In genomic region chr13:42052696-42053541, GRCm38 (mm10) we compare ENCODE assay signal across 8 mouse cellular contexts. TPM values are rescaled to one million over a fixed set of nuclear protein-coding genes. Genes with fewer than 3 reads are reported as not detected.
DNase-seq lines count a peak whose midpoint lies in the region; ATAC-seq and TF ChIP-seq lines count a peak whose summit lies in the region.

No protein-coding gene starts in this region.

- no peaks in the 10 kb centered on the region for H3K9me3 ChIP-seq in hindbrain, postnatal 0 days (ENCODE audit: low read length)

- peak; percentile 67 for ATAC-seq in activated CD4-positive, CD25-positive, alpha-beta regulatory T cell, adult 4 months
- peak; percentile 77 for ATAC-seq in hindbrain, postnatal 0 days
- ATAC-seq in megakaryocyte, adult 5-6 weeks (ENCODE audit: poor library complexity, severe bottlenecking), result 0 out of 2 replicates have a peak, but pooled peaks have one; percentile 8

- peaks cover 9% of the 10 kb centered on the region for H3K36me3 ChIP-seq in hindbrain, postnatal 0 days (ENCODE audit: insufficient read depth, low read length)

- no peak for TF ChIP-seq CTCF in gastrocnemius, adult 2 months (IDR thresholded peaks at IDR 0.05)
- no peak; the same call in 1 of the 2 replicates for TF ChIP-seq CTCF in hindbrain, postnatal 0 days (IDR thresholded peaks at IDR 0.05; ENCODE audit: low read depth)

- H3K4me2 ChIP-seq in hindbrain, postnatal 0 days (ENCODE audit: low read depth, low read length), result peak overlapping the region; percentile 93

- peak overlapping the region; percentile 92 for H3K27ac ChIP-seq in gastrocnemius, adult 2 months
- H3K27ac ChIP-seq in hindbrain, postnatal 0 days, result peak overlapping the region; percentile 96

- H3K27me3 ChIP-seq in hindbrain, postnatal 0 days (ENCODE audit: insufficient read depth, low read length), result no peaks in the 10 kb centered on the region

- whole genome bisulfite sequencing in hindbrain, postnatal 0 days, result under 1% methylated on average over 36 of the region's 41 CpGs

- DNase-seq in cerebellum, postnatal 36 days, result peak; percentile 61 to 63
- DNase-seq in gastrocnemius, adult 2 months, result peak; percentile 64
- DNase-seq in hindbrain, postnatal 0 days (ENCODE audit: low spot score), result peak; percentile 86
- peak; percentile 39 to 73 for DNase-seq in left cerebral cortex, adult 9 months (ENCODE audit: low spot score in 2 of 2)
- DNase-seq in right cerebral cortex, adult 18-20 months, result peak; percentile 75
- peak; percentile 38 for DNase-seq in urinary bladder, postnatal 25 days (ENCODE audit: low spot score)

- peak overlapping the region; percentile 87 for H3K9ac ChIP-seq in hindbrain, postnatal 0 days (replicated peaks; ENCODE audit: low read length)

- intact Hi-C loops in gastrocnemius, adult 2 months (cut with DNase I), result loop anchor here (5.0 kb wide), 3 partner anchors 49 to 406 kb away; no protein-coding TSS in a partner anchor

- no peaks in the 10 kb centered on the region; the same call in 1 of the 2 replicates for H3K4me1 ChIP-seq in hindbrain, postnatal 0 days (ENCODE audit: insufficient read depth, low read length)

- H3K4me3 ChIP-seq in gastrocnemius, adult 2 months, result peak overlapping the region; percentile 97
- peak overlapping the region; percentile 92 for H3K4me3 ChIP-seq in hindbrain, postnatal 0 days (ENCODE audit: low read length)

RNA-seq across cellular contexts. Expression of gene Hivep1, which starts 1.1 kb away (rescaled TPM):
- 10 to 100 TPM in 1 of 2 experiments, 1 to 10 TPM in 1; 9.0 to 16.6 TPM for polyA plus RNA-seq in activated CD4-positive, CD25-positive, alpha-beta regulatory T cell, adult 4 months (2017; shearing (Covaris generic))
- total RNA-seq in gastrocnemius, adult 2 months (2021), result 10 to 100 TPM; 15.6 to 20.5 TPM
- total RNA-seq in hindbrain, postnatal 0 days (2014; rRNA removed), result 36.9 and 41.5 TPM in 2 replicates
- 20.1 and 20.3 TPM in 2 replicates for polyA plus RNA-seq in hindbrain, postnatal 0 days (2015; fragmentation: Nextera tagmentation; extraction: Ambion mirVana)
- 35.4 and 50.6 TPM in 2 replicates for total RNA-seq in megakaryocyte, adult 5-6 weeks (2015)
- total RNA-seq in megakaryocyte, adult 5-6 weeks (2017), result 8.0 and 16.3 TPM in 2 replicates

Comparison
In these comparisons a context has a peak if more than half of its experiments do, and no peak if none do; other contexts are left out.
1. Peak in every context shown above with its lines: DNase-seq, ATAC-seq, H3K4me3 ChIP-seq and H3K27ac ChIP-seq.
2. ATAC-seq: peak in every context shown above with its lines; median percentile 77 in hindbrain, postnatal 0 days; 67 in activated CD4-positive, CD25-positive, alpha-beta regulatory T cell, adult 4 months; 8 in megakaryocyte, adult 5-6 weeks.